Mouse (Mus musculus) hindbrain, embryonic 13.5 days (tissue): ENCODE results near the gene Lamb3. TPM values are rescaled to one million over a fixed set of nuclear protein-coding genes. Genes with fewer than 3 reads are reported as not detected.

ENCODE experiments used
- ATAC-seq: fragments of 200-750 bp; cut with Nextera tagmentation; 2 replicates; pipeline ENCODE4 v1.8.0; 2017; ENCODE audit warnings: moderate TSS enrichment; ENCODE audit not compliant: low FRiP score
- H3K27ac ChIP-seq: fragments of 300-500 bp; sonication (generic); 2 replicates; pipeline ENCODE4 v1.5.1; 2015; ENCODE audit warnings: inconsistent platforms, mild to moderate bottlenecking, moderate library complexity
- H3K27me3 ChIP-seq: fragments of 300-500 bp; sonication (generic); 2 replicates; pipeline ENCODE4 v1.6.1; 2015; ENCODE audit warnings: mild to moderate bottlenecking, inconsistent platforms
- H3K36me3 ChIP-seq: fragments of 300-500 bp; sonication (generic); 2 replicates; pipeline ENCODE4 v1.6.1; 2015; ENCODE audit warnings: mild to moderate bottlenecking, inconsistent platforms
- H3K4me1 ChIP-seq: fragments of 300-500 bp; sonication (generic); replicated peaks from 2 replicates; pipeline ENCODE4 v1.6.1; 2015; ENCODE audit warnings: inconsistent platforms
- H3K4me2 ChIP-seq: fragments of 300-500 bp; sonication (generic); 2 replicates; pipeline ENCODE4 v1.6.1; 2015; ENCODE audit warnings: inconsistent platforms, mild to moderate bottlenecking, moderate library complexity
- H3K4me3 ChIP-seq: fragments of 300-500 bp; sonication (generic); 2 replicates; pipeline ENCODE4 v1.5.1; 2015; ENCODE audit warnings: mild to moderate bottlenecking, inconsistent platforms
- H3K9ac ChIP-seq: fragments of 300-500 bp; sonication (generic); 2 replicates; pipeline ENCODE4 v1.6.1; 2015; ENCODE audit warnings: mild to moderate bottlenecking, inconsistent platforms
- H3K9me3 ChIP-seq: fragments of 300-500 bp; sonication (generic); 2 replicates; pipeline ENCODE4 v1.6.1; 2016; ENCODE audit warnings: inconsistent platforms
- WGBS: fragments of 180-500 bp; shearing (Covaris S2); methylation state at CpG from one replicate; pipeline ENCODE4 v1.1.7; 2015; 5-methylcytosine and 5-hydroxymethylcytosine counted together
- polyA plus RNA-seq: library from polyadenylated mRNA; unstranded; fragments of >200 nt; fragmentation: Nextera tagmentation; extraction: Ambion mirVana; gene quantifications from 2 replicates; pipeline ENCODE4 v1.2.1, GENCODE M21; 2015

The Lamb3 gene
- polyA plus RNA-seq, 1 experiment from 2014 or later = 0.73 TPM

GRCm38 (mm10) chr1:193330626-193331025, 123.1 kb downstream of the Lamb3 start:
- H3K9ac ChIP-seq = 0 out of 2 replicates have a peak overlapping the region, but pooled peaks have one; percentile 13
- H3K36me3 ChIP-seq = no peaks in the 10 kb centered on the region
- 86% methylated on average over 7 of the region's 7 CpGs for WGBS
- no peak overlapping the region for H3K4me3 ChIP-seq
- H3K4me1 ChIP-seq = peaks cover 37% of the 10 kb centered on the region
- no peak overlapping the region for H3K4me2 ChIP-seq
- H3K27ac ChIP-seq = 0 out of 2 replicates have a peak overlapping the region, but pooled peaks have one; percentile 18
- ATAC-seq = no peak
- H3K9me3 ChIP-seq = no peaks in the 10 kb centered on the region
- no peaks in the 10 kb centered on the region for H3K27me3 ChIP-seq

GRCm38 (mm10) chr1:193332018-193332417, 124.5 kb downstream of the Lamb3 start:
- no peak overlapping the region for H3K27ac ChIP-seq
- H3K4me2 ChIP-seq = no peak overlapping the region
- WGBS = 89% methylated on average over 13 of the region's 13 CpGs
- no peak overlapping the region for H3K9ac ChIP-seq
- H3K4me1 ChIP-seq = peaks cover 32% of the 10 kb centered on the region
- ATAC-seq = no peak
- H3K9me3 ChIP-seq = no peaks in the 10 kb centered on the region
- no peaks in the 10 kb centered on the region for H3K27me3 ChIP-seq
- H3K4me3 ChIP-seq = no peak overlapping the region
- no peaks in the 10 kb centered on the region for H3K36me3 ChIP-seq

- no peak overlapping the region for H3K4me2 ChIP-seq
- H3K27me3 ChIP-seq = no peaks in the 10 kb centered on the region
- no peak overlapping the region for H3K4me3 ChIP-seq
- no peaks in the 10 kb centered on the region for H3K36me3 ChIP-seq
- no peak overlapping the region for H3K9ac ChIP-seq
- ATAC-seq = no peak
- H3K27ac ChIP-seq = no peak overlapping the region
- 100% methylated on average over 1 of the region's 1 CpGs for WGBS
- H3K9me3 ChIP-seq = no peaks in the 10 kb centered on the region
- H3K4me1 ChIP-seq = peaks cover 31% of the 10 kb centered on the region
Observed at GRCm38 (mm10) chr1:193332671-193333070, 125.2 kb downstream of the Lamb3 start.

- no peak for ATAC-seq
- Histone ChIP-seq H3K27ac (no peak overlapping the region), H3K36me3 (no peaks in the 10 kb centered on the region), H3K27me3 (no peaks in the 10 kb centered on the region), H3K9me3 (no peaks in the 10 kb centered on the region), H3K4me3 (no peak overlapping the region), H3K4me1 (peaks cover 42% of the 10 kb centered on the region), H3K9ac (no peak overlapping the region), H3K4me2 (no peak overlapping the region)
- WGBS = 77% methylated on average over 3 of the region's 3 CpGs
Observed at GRCm38 (mm10) chr1:193333776-193334175, 126.3 kb downstream of the Lamb3 start.

GRCm38 (mm10) chr1:193334546-193334945, 127.0 kb downstream of the Lamb3 start:
- H3K9me3 ChIP-seq = no peaks in the 10 kb centered on the region
- no peaks in the 10 kb centered on the region for H3K27me3 ChIP-seq
- no peaks in the 10 kb centered on the region for H3K36me3 ChIP-seq
- peaks cover 43% of the 10 kb centered on the region for H3K4me1 ChIP-seq
- ATAC-seq = 0 out of 2 replicates have a peak, but pooled peaks have one; percentile 7
- no peak overlapping the region for H3K9ac ChIP-seq
- WGBS = 68% methylated on average over 6 of the region's 6 CpGs
- H3K4me2 ChIP-seq = no peak overlapping the region
- no peak overlapping the region for H3K27ac ChIP-seq
- H3K4me3 ChIP-seq = no peak overlapping the region

GRCm38 (mm10) chr1:193336122-193337017, 128.9 kb downstream of the Lamb3 start:
- WGBS = 86% methylated on average over 7 of the region's 7 CpGs
- Histone ChIP-seq H3K4me3 (no peak overlapping the region), H3K27ac (no peak overlapping the region)

GRCm38 (mm10) chr1:193337018-193337321, 129.5 kb downstream of the Lamb3 start:
- Histone ChIP-seq H3K36me3 (no peaks in the 10 kb centered on the region), H3K4me3 (no peak overlapping the region), H3K9ac (no peak overlapping the region), H3K4me2 (no peak overlapping the region), H3K4me1 (peaks cover 32% of the 10 kb centered on the region), H3K27ac (no peak overlapping the region), H3K27me3 (no peaks in the 10 kb centered on the region), H3K9me3 (no peaks in the 10 kb centered on the region)
- WGBS = 91% methylated on average over 9 of the region's 9 CpGs
- ATAC-seq = no peak

More at GRCm38 (mm10) chr1:193336122-193337017, 128.9 kb downstream of the Lamb3 start:
- no peak for ATAC-seq
- H3K4me2 ChIP-seq = no peak overlapping the region
- no peaks in the 10 kb centered on the region for H3K9me3 ChIP-seq
- H3K36me3 ChIP-seq = no peaks in the 10 kb centered on the region
- H3K27me3 ChIP-seq = no peaks in the 10 kb centered on the region
- no peak overlapping the region for H3K9ac ChIP-seq
- peaks cover 32% of the 10 kb centered on the region for H3K4me1 ChIP-seq

GRCm38 (mm10) chr1:193337787-193338310, 130.3 kb downstream of the Lamb3 start:
- H3K4me3 ChIP-seq = no peak overlapping the region
- 0 out of 2 replicates have a peak overlapping the region, but pooled peaks have one; percentile 10 for H3K27ac ChIP-seq
- H3K27me3 ChIP-seq = no peaks in the 10 kb centered on the region
- H3K36me3 ChIP-seq = no peaks in the 10 kb centered on the region
- no peak overlapping the region for H3K4me2 ChIP-seq
- H3K4me1 ChIP-seq = peaks cover 32% of the 10 kb centered on the region
- H3K9me3 ChIP-seq = no peaks in the 10 kb centered on the region
- 57% methylated on average over 4 of the region's 4 CpGs for WGBS
- 0 out of 2 replicates have a peak overlapping the region, but pooled peaks have one; percentile 39 for H3K9ac ChIP-seq
- no peak for ATAC-seq

GRCm38 (mm10) chr1:193338363-193338995, 131.0 kb downstream of the Lamb3 start:
- H3K4me3 ChIP-seq = no peak overlapping the region
- H3K9me3 ChIP-seq = no peaks in the 10 kb centered on the region
- H3K36me3 ChIP-seq = no peaks in the 10 kb centered on the region
- H3K4me2 ChIP-seq = no peak overlapping the region
- H3K4me1 ChIP-seq = peaks cover 32% of the 10 kb centered on the region
- H3K27ac ChIP-seq = peak overlapping the region; percentile 69; the same call in 1 of the 2 replicates
- 80% methylated on average over 9 of the region's 9 CpGs for WGBS
- no peaks in the 10 kb centered on the region for H3K27me3 ChIP-seq
- 0 out of 2 replicates have a peak overlapping the region, but pooled peaks have one; percentile 39 for H3K9ac ChIP-seq
- no peak for ATAC-seq

GRCm38 (mm10) chr1:193342198-193342946, 134.9 kb downstream of the Lamb3 start:
- no peaks in the 10 kb centered on the region for H3K27me3 ChIP-seq
- H3K9ac ChIP-seq = no peak overlapping the region
- ATAC-seq = no peak
- H3K4me1 ChIP-seq = peaks cover 14% of the 10 kb centered on the region
- H3K4me2 ChIP-seq = no peak overlapping the region
- peaks cover 15% of the 10 kb centered on the region for H3K36me3 ChIP-seq
- no peaks in the 10 kb centered on the region for H3K9me3 ChIP-seq
- no peak overlapping the region for H3K4me3 ChIP-seq
- WGBS = 97% methylated on average over 5 of the region's 5 CpGs
- no peak overlapping the region for H3K27ac ChIP-seq

GRCm38 (mm10) chr1:193343853-193344252, 136.4 kb downstream of the Lamb3 start:
- WGBS = 74% methylated on average over 4 of the region's 4 CpGs
- H3K27ac ChIP-seq = no peak overlapping the region
- H3K36me3 ChIP-seq = peaks cover 29% of the 10 kb centered on the region
- H3K9me3 ChIP-seq = no peaks in the 10 kb centered on the region
- no peaks in the 10 kb centered on the region for H3K27me3 ChIP-seq
- no peak overlapping the region for H3K4me2 ChIP-seq
- no peak for ATAC-seq
- H3K4me1 ChIP-seq = peaks cover under 1% of the 10 kb centered on the region; the same call in 1 of the 2 replicates
- H3K4me3 ChIP-seq = no peak overlapping the region
- no peak overlapping the region for H3K9ac ChIP-seq

GRCm38 (mm10) chr1:193344976-193345375, 137.5 kb downstream of the Lamb3 start:
- no peak overlapping the region for H3K4me3 ChIP-seq
- H3K27me3 ChIP-seq = no peaks in the 10 kb centered on the region
- no peaks in the 10 kb centered on the region for H3K4me1 ChIP-seq
- peaks cover 40% of the 10 kb centered on the region for H3K36me3 ChIP-seq
- H3K9ac ChIP-seq = no peak overlapping the region
- ATAC-seq = no peak
- no peak overlapping the region for H3K4me2 ChIP-seq
- H3K27ac ChIP-seq = no peak overlapping the region
- no peaks in the 10 kb centered on the region for H3K9me3 ChIP-seq
- 48% methylated on average over 2 of the region's 2 CpGs for WGBS
